Mouse (Mus musculus): ENCODE results near the gene Ap4m1. TPM values are rescaled to one million over a fixed set of nuclear protein-coding genes. Genes with fewer than 3 reads are reported as not detected.
"Not testable (repeated sequence)": the region's sequence is repeated elsewhere in the genome, so short reads cannot be mapped to it uniquely, and the experiment has no call there.

Ap4m1 gene
- polyA plus RNA-seq, 1 experiment from 2014 or later: 15.2 TPM

DNA sequence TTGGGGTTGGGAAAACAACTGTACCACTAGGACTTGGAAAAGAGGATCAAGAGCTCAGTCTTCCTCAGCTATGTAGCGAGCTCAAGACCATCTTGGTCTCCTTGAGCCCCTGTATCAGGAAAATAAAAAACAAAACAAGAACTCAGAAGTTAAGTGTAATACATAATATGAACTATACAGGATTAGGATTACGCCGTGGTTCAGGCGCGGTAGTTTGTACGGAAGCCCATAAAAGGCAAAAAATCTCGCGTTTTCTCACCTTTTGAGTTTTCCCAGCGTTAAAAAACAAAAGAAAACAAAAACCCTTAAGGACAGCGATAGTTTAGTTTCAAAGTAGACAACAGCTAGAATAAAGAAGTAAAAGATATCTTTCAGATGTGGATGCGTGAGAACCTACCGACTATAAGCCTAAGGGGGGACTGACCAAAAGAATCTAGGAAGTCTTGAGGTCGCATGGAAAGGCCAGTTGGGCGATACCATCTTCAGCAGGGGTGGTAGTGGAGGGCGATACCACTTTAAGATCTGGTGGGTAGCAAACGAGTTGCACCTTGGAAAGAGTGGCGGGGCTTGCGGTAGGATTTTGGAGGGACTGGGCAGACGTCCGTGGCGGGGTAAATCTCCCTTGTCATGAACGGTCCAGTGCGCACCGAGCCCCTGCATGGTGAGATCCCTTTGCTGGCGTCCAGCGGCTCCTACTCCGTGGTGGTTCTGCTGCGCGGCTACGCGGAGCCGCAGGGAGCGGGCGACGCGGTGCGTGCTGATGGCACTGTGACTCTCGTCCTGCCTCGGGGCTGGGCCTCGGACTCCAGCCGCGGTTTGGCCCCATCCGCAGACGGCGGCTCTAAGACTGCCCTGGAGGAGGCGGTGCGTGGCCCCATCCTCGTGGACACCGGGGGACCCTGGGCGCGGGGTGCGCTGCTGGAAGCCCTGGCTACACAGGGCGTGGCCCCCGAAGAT, 22.2 kb downstream of the Ap4m1 start, which contains the start of gene Mblac1:
TSS of gene Mblac1 (plus strand) at position 544 of the 957 bp plus-strand sequence.
- H3K4me1 ChIP-seq (replicated peaks; ENCODE audit: control insufficient read depth, insufficient read depth, low read length): 0 out of 2 replicates have a peak, but pooled peaks cover 3% of the 10 kb centered on the region
- peak within 1 kb of the TSS; percentile 98 for H3K4me2 ChIP-seq (replicated peaks)
- ATAC-seq (ENCODE audit: low FRiP score) (peak; percentile 83), DNase-seq (ENCODE audit: low spot score) (peak; percentile 85)
- peaks cover 29% of the 10 kb centered on the region for H3K36me3 ChIP-seq (replicated peaks; ENCODE audit: control insufficient read depth, insufficient read depth)
- H3K27ac ChIP-seq: peak within 1 kb of the TSS; percentile 91
- peak within 1 kb of the TSS; percentile 89 for H3K4me3 ChIP-seq (replicated peaks; ENCODE audit: low read length)
- WGBS: 7% methylated on average over 54 of the region's 54 CpGs
- no peaks in the 10 kb centered on the region for H3K27me3 ChIP-seq (ENCODE audit: control insufficient read depth, insufficient read depth, low read length)
- H3K9me3 ChIP-seq (ENCODE audit: control insufficient read depth, low read length): no peaks in the 10 kb centered on the region
- peak within 1 kb of the TSS; percentile 96 for H3K9ac ChIP-seq

DNA sequence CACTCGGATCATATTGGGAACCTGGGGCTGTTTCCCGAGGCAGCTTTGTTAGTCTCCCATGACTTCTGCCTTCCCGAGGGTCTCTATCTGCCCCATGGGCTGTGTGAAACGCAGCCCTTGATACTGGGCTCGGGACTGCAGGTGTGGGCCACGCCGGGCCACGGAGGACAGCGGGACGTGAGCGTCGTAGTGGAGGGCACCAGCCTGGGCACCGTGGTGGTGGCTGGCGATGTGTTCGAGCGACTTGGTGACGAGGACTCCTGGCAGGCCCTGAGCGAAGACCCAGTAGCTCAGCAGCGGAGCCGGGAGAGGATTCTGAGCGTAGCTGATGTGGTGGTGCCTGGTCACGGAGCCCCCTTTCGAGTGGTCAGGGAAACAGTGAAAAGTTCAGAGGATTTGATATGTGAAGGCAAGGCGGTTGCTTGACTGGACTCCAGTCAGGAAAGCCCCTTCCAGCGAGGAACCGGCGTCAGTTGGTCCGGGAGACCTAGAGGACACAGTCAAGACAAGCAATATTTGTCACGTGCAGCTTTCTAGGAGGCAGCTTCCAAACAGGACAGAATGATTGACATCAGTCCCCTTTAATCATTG, 23.0 kb downstream of the Ap4m1 start:
- H3K27ac ChIP-seq: peak overlapping the region; percentile 91
- no peaks in the 10 kb centered on the region for H3K27me3 ChIP-seq (ENCODE audit: control insufficient read depth, insufficient read depth, low read length)
- H3K4me3 ChIP-seq (replicated peaks; ENCODE audit: low read length): peak overlapping the region; percentile 89
- WGBS: 1% methylated on average over 29 of the region's 29 CpGs
- peak overlapping the region; percentile 96 for H3K9ac ChIP-seq
- peaks cover 27% of the 10 kb centered on the region for H3K36me3 ChIP-seq (replicated peaks; ENCODE audit: control insufficient read depth, insufficient read depth)
- H3K4me1 ChIP-seq (replicated peaks; ENCODE audit: control insufficient read depth, insufficient read depth, low read length): 0 out of 2 replicates have a peak, but pooled peaks cover 3% of the 10 kb centered on the region
- H3K4me2 ChIP-seq (replicated peaks): peak overlapping the region; percentile 98
- DNase-seq (ENCODE audit: low spot score) (peak; percentile 51), ATAC-seq (ENCODE audit: low FRiP score) (peak; percentile 77)
- no peaks in the 10 kb centered on the region for H3K9me3 ChIP-seq (ENCODE audit: control insufficient read depth, low read length)

DNA sequence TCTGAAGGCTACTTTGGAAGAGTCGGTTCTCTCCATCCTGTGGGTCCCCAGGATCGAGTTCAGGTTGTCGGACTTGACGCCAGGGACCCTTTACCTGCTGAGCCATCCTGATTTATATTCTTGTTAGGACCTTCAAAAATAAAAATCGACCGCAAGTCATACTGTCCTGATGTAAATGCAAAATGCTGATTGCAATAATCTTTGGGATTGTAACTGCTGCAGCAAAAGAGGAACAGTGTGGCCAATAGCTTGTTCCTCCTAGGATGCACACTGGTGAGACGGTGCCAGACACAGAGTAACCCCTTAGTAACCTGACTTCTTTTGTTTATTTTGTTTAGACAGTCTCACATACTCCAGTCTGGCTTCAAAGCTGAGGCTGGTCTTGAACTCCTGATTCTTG, 23.7 kb downstream of the Ap4m1 start:
- WGBS: 74% methylated on average over 7 of the region's 7 CpGs
- Histone ChIP-seq H3K36me3 (replicated peaks; ENCODE audit: control insufficient read depth, insufficient read depth) (peaks cover 22% of the 10 kb centered on the region), H3K27ac (peak overlapping the region; percentile 91; the same call in 1 of the 2 replicates), H3K9me3 (ENCODE audit: control insufficient read depth, low read length) (no peaks in the 10 kb centered on the region), H3K4me3 (replicated peaks; ENCODE audit: low read length) (peak overlapping the region; percentile 89), H3K27me3 (ENCODE audit: control insufficient read depth, insufficient read depth, low read length) (no peaks in the 10 kb centered on the region), H3K9ac (peak overlapping the region; percentile 96), H3K4me2 (replicated peaks) (peak overlapping the region; percentile 98), H3K4me1 (replicated peaks; ENCODE audit: control insufficient read depth, insufficient read depth, low read length) (0 out of 2 replicates have a peak, but pooled peaks cover 3% of the 10 kb centered on the region)
- no peak for DNase-seq (ENCODE audit: low spot score)
- ATAC-seq (ENCODE audit: low FRiP score): no peak

- no peaks in the 10 kb centered on the region for H3K36me3 ChIP-seq (replicated peaks; ENCODE audit: control insufficient read depth, insufficient read depth)
- H3K9me3 ChIP-seq (ENCODE audit: control insufficient read depth, low read length): no peaks in the 10 kb centered on the region
- 0 out of 2 replicates have a peak, but pooled peaks cover 3% of the 10 kb centered on the region for H3K4me1 ChIP-seq (replicated peaks; ENCODE audit: control insufficient read depth, insufficient read depth, low read length)
- H3K4me2 ChIP-seq (replicated peaks): no peak overlapping the region
- WGBS: 13% methylated on average over 1 of the region's 1 CpGs
- DNase-seq (ENCODE audit: low spot score): peak; percentile 45
- no peak overlapping the region for H3K27ac ChIP-seq
- H3K4me3 ChIP-seq (replicated peaks; ENCODE audit: low read length): no peak overlapping the region
- no peaks in the 10 kb centered on the region for H3K27me3 ChIP-seq (ENCODE audit: control insufficient read depth, insufficient read depth, low read length)
- no peak for ATAC-seq (ENCODE audit: low FRiP score)
- no peak overlapping the region for H3K9ac ChIP-seq
Observed at GRCm38 (mm10) chr5:138199576-138199975, 27.8 kb downstream of the Ap4m1 start.

DNA sequence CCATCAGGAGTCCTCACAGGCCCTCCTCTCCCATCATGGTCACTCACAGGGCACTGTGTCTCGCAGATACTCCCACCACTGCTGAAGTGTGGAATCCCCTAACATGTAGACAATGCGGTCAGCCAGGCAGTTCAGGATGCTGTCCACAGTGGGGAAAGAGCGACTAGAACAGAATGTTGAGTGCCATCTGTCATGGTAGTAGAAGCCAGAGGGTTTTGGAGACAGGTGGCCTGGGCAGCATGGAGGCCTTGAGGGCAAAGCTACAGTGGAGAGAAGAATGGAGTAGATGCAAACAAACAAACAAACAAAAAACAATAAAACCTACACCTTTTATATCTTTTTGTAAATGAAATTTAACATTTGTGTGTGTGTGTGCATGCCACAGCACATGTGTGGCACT, 30.3 kb downstream of the Ap4m1 start:
- Histone ChIP-seq H3K36me3 (replicated peaks; ENCODE audit: control insufficient read depth, insufficient read depth) (no peaks in the 10 kb centered on the region), H3K4me1 (replicated peaks; ENCODE audit: control insufficient read depth, insufficient read depth, low read length) (no peaks in the 10 kb centered on the region), H3K4me2 (replicated peaks) (no peak overlapping the region), H3K4me3 (replicated peaks; ENCODE audit: low read length) (no peak overlapping the region), H3K27me3 (ENCODE audit: control insufficient read depth, insufficient read depth, low read length) (no peaks in the 10 kb centered on the region), H3K9me3 (ENCODE audit: control insufficient read depth, low read length) (0 out of 2 replicates have a peak, but pooled peaks cover 3% of the 10 kb centered on the region), H3K27ac (no peak overlapping the region), H3K9ac (no peak overlapping the region)
- WGBS: 77% methylated on average over 3 of the region's 3 CpGs
- no peak for DNase-seq (ENCODE audit: low spot score)
- ATAC-seq (ENCODE audit: low FRiP score): no peak

DNA sequence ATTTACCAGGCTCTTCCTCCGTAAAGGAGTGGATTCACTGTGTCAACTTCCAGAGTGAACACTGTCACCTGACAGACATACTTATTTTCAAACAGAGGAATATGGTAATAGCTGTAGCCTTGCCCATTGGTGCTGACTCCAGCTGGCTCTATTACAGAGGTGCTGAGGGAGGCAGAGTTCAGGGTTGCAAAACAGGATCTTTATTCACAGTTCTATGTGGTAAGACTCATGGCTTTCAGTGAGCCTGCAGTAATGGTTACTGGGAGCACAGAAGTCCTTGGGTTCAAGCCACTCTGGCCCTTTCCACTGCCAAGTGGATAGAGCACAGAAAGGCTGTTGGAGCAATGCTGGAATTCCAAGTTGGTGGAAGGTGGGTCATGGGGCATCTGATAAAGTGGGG, 35.5 kb downstream of the Ap4m1 start:
- Histone ChIP-seq H3K9me3 (ENCODE audit: control insufficient read depth, low read length) (peaks cover 7% of the 10 kb centered on the region; the same call in 1 of the 2 replicates), H3K27ac (no peak overlapping the region), H3K27me3 (ENCODE audit: control insufficient read depth, insufficient read depth, low read length) (no peaks in the 10 kb centered on the region), H3K36me3 (replicated peaks; ENCODE audit: control insufficient read depth, insufficient read depth) (no peaks in the 10 kb centered on the region), H3K9ac (no peak overlapping the region), H3K4me1 (replicated peaks; ENCODE audit: control insufficient read depth, insufficient read depth, low read length) (no peaks in the 10 kb centered on the region), H3K4me3 (replicated peaks; ENCODE audit: low read length) (no peak overlapping the region), H3K4me2 (replicated peaks) (no peak overlapping the region)
- WGBS: 85% methylated on average over 1 of the region's 1 CpGs
- no peak for DNase-seq (ENCODE audit: low spot score)
- no peak for ATAC-seq (ENCODE audit: low FRiP score)

DNA sequence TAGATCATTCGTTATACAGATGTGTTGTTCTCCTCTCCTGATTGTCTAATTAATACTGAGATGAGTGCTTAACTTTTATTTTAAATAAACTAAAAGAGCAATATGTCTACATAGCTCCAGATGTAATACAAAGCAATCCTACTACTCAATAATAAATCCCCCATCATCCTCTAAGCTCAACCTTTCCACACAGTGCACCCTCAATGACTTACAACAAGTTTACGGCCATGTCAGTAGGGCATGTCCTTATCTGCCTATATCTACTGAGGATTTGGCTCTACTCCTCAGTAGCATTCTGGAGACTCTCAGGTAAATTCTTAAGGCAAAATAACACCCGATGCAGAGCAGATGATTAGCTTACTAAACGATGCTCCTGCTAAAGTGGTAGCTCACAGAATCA, 36.1 kb downstream of the Ap4m1 start:
- no peak overlapping the region for H3K4me2 ChIP-seq (replicated peaks)
- H3K9ac ChIP-seq: no peak overlapping the region
- H3K27ac ChIP-seq: no peak overlapping the region
- no peaks in the 10 kb centered on the region for H3K36me3 ChIP-seq (replicated peaks; ENCODE audit: control insufficient read depth, insufficient read depth)
- ATAC-seq (ENCODE audit: low FRiP score): no peak
- no peak overlapping the region for H3K4me3 ChIP-seq (replicated peaks; ENCODE audit: low read length)
- peaks cover 7% of the 10 kb centered on the region; the same call in 1 of the 2 replicates for H3K9me3 ChIP-seq (ENCODE audit: control insufficient read depth, low read length)
- no peak for DNase-seq (ENCODE audit: low spot score)
- no peaks in the 10 kb centered on the region for H3K4me1 ChIP-seq (replicated peaks; ENCODE audit: control insufficient read depth, insufficient read depth, low read length)
- no peaks in the 10 kb centered on the region for H3K27me3 ChIP-seq (ENCODE audit: control insufficient read depth, insufficient read depth, low read length)
- WGBS: 84% methylated on average over 4 of the region's 4 CpGs

DNA sequence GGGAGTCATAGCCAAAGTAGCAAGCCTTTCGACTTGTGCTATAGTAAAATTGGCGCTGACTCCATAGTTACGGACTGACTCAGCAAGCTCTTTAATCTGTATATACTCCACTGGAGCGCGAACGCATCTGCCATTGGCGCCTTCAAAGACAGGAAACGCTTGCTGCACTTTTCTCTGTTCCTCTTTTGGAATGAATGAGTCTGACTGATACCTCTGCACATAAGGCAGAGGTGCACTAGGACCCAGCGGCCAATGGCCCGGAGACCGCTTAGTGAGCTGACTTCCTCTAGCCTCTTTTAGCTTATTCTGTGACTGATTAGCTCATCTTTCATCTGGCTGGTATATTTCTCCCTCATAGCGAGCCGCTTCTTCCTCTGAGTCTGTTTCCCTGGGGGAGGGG, 44.8 kb downstream of the Ap4m1 start:
- H3K4me2 ChIP-seq (replicated peaks); ATAC-seq (ENCODE audit: low FRiP score): not testable (repeated sequence)
- 93% methylated on average over 13 of the region's 13 CpGs for WGBS

GRCm38 (mm10) chr5:138219864-138220263, 48.1 kb downstream of the Ap4m1 start:
- no peak for DNase-seq (ENCODE audit: low spot score)
- Histone ChIP-seq H3K27ac (no peak overlapping the region), H3K9ac (no peak overlapping the region), H3K4me1 (replicated peaks; ENCODE audit: control insufficient read depth, insufficient read depth, low read length) (no peaks in the 10 kb centered on the region), H3K27me3 (ENCODE audit: control insufficient read depth, insufficient read depth, low read length) (no peaks in the 10 kb centered on the region), H3K36me3 (replicated peaks; ENCODE audit: control insufficient read depth, insufficient read depth) (no peaks in the 10 kb centered on the region), H3K4me3 (replicated peaks; ENCODE audit: low read length) (no peak overlapping the region), H3K4me2 (replicated peaks) (no peak overlapping the region), H3K9me3 (ENCODE audit: control insufficient read depth, low read length) (no peaks in the 10 kb centered on the region)
- WGBS: 95% methylated on average over 2 of the region's 2 CpGs
- ATAC-seq (ENCODE audit: low FRiP score): no peak

More for the DNA sequence above, 44.8 kb downstream of the Ap4m1 start:
- not testable (repeated sequence) for H3K4me3 ChIP-seq (replicated peaks; ENCODE audit: low read length); H3K27me3 ChIP-seq (ENCODE audit: control insufficient read depth, insufficient read depth, low read length); DNase-seq (ENCODE audit: low spot score); H3K9ac ChIP-seq; H3K9me3 ChIP-seq (ENCODE audit: control insufficient read depth, low read length); H3K27ac ChIP-seq; H3K4me1 ChIP-seq (replicated peaks; ENCODE audit: control insufficient read depth, insufficient read depth, low read length); H3K36me3 ChIP-seq (replicated peaks; ENCODE audit: control insufficient read depth, insufficient read depth)
